Mouse (Mus musculus): Measurements from ENCODE around the gene Mtnr1b.
A peak's percentile ranks its signal among the peaks of the same experiment; 100 is the strongest.

Gene Mtnr1b

GRCm38 (mm10) chr9:15802413-15803027, 71.8 kb downstream of the Mtnr1b start:
- DNase-seq (ENCODE audit: low read depth, low spot score): no peak

- DNase-seq (ENCODE audit: low read depth, low spot score): no peak
These were observed 74.0 kb downstream of the Mtnr1b start for GRCm38 (mm10) chr9:15800402-15800801.

GRCm38 (mm10) chr9:15794408-15794807, 79.9 kb downstream of the Mtnr1b start:
- DNase-seq (ENCODE audit: low read depth, low spot score): no peak

- DNase-seq (ENCODE audit: low read depth, low spot score): no peak
These were observed 82.3 kb downstream of the Mtnr1b start for GRCm38 (mm10) chr9:15792076-15792475.

GRCm38 (mm10) chr9:15786610-15787009, 87.7 kb downstream of the Mtnr1b start:
- DNase-seq (ENCODE audit: low read depth, low spot score): no peak

GRCm38 (mm10) chr9:15786192-15786591, 88.2 kb downstream of the Mtnr1b start:
- DNase-seq (ENCODE audit: low read depth, low spot score): no peak

- DNase-seq (ENCODE audit: low read depth, low spot score): no peak
These were observed 92.4 kb downstream of the Mtnr1b start for GRCm38 (mm10) chr9:15781936-15782335.

- peak; percentile 24 for DNase-seq (ENCODE audit: low read depth, low spot score)
These were observed 99.4 kb downstream of the Mtnr1b start for GRCm38 (mm10) chr9:15774911-15775310.

Measured in brain, embryonic 18.5 days (tissue).